Mouse (Mus musculus): ENCODE measurements around the gene Plcl1. TPM values are rescaled to one million over a fixed set of nuclear protein-coding genes. Genes with fewer than 3 reads are reported as not detected.

Plcl1 gene
- 0.25 and 0.37 TPM in 2 replicates for polyA plus RNA-seq (2016; fragmentation: Nextera tagmentation; extraction: Ambion mirVana)

GRCm38 (mm10) chr1:55405272-55406022, at the start of gene Plcl1:
Gene Plcl1 (plus strand): TSS chr1:55405921.
- Histone ChIP-seq H3K9ac (peak within 1 kb of the TSS; percentile 22; the same call in 1 of the 2 replicates), H3K27ac (no peak within 1 kb of the TSS), H3K27me3 (replicated peaks) (peaks cover 55% of the 10 kb centered on the region), H3K4me3 (peak within 1 kb of the TSS; percentile 58), H3K4me1 (peaks cover 8% of the 10 kb centered on the region; the same call in 1 of the 2 replicates), H3K4me2 (peak within 1 kb of the TSS; percentile 80), H3K9me3 (replicated peaks) (no peaks in the 10 kb centered on the region), H3K36me3 (no peaks in the 10 kb centered on the region)
- WGBS (ENCODE audit: insufficient replicate concordance) = 2% methylated on average over 51 of the region's 51 CpGs
- peak; percentile 92 for ATAC-seq

- no peak overlapping the region for H3K9ac ChIP-seq
- H3K4me1 ChIP-seq = peaks cover 12% of the 10 kb centered on the region
- ATAC-seq = 0 out of 2 replicates have a peak, but pooled peaks have one; percentile 5
- no peak overlapping the region for H3K27ac ChIP-seq
- peaks cover 30% of the 10 kb centered on the region for H3K27me3 ChIP-seq (replicated peaks)
- WGBS (ENCODE audit: insufficient replicate concordance) = 41% methylated on average over 43 of the region's 49 CpGs
- peaks cover 6% of the 10 kb centered on the region for H3K9me3 ChIP-seq (replicated peaks)
- H3K4me3 ChIP-seq = peak overlapping the region; percentile 52
- no peaks in the 10 kb centered on the region for H3K36me3 ChIP-seq
- H3K4me2 ChIP-seq = peak overlapping the region; percentile 71
These were observed 43.1 kb upstream of the Plcl1 start for GRCm38 (mm10) chr1:55362634-55363033.

GRCm38 (mm10) chr1:55363044-55363565, 42.6 kb upstream of the Plcl1 start, which contains the start of gene Boll:
Gene Boll (minus strand): TSS chr1:55363469.
- Histone ChIP-seq H3K9ac (no peak within 1 kb of the TSS), H3K4me2 (peak within 1 kb of the TSS; percentile 71), H3K27ac (no peak within 1 kb of the TSS), H3K4me3 (peak within 1 kb of the TSS; percentile 52), H3K9me3 (replicated peaks) (peaks cover 6% of the 10 kb centered on the region), H3K27me3 (replicated peaks) (peaks cover 30% of the 10 kb centered on the region), H3K4me1 (peaks cover 12% of the 10 kb centered on the region), H3K36me3 (no peaks in the 10 kb centered on the region)
- ATAC-seq = peak; percentile 74
- 13% methylated on average over 68 of the region's 68 CpGs for WGBS (ENCODE audit: insufficient replicate concordance)

- no peak overlapping the region for H3K27ac ChIP-seq
- 3% methylated on average over 26 of the region's 27 CpGs for WGBS (ENCODE audit: insufficient replicate concordance)
- peak overlapping the region; percentile 52 for H3K4me3 ChIP-seq
- H3K36me3 ChIP-seq = no peaks in the 10 kb centered on the region
- peak overlapping the region; percentile 71 for H3K4me2 ChIP-seq
- peaks cover 12% of the 10 kb centered on the region for H3K4me1 ChIP-seq
- H3K9ac ChIP-seq = no peak overlapping the region
- peak; percentile 76 for ATAC-seq
- peaks cover 6% of the 10 kb centered on the region for H3K9me3 ChIP-seq (replicated peaks)
- H3K27me3 ChIP-seq (replicated peaks) = peaks cover 30% of the 10 kb centered on the region
These were observed 42.1 kb upstream of the Plcl1 start for GRCm38 (mm10) chr1:55363586-55363985.

- no peak overlapping the region for H3K9ac ChIP-seq
- no peaks in the 10 kb centered on the region for H3K4me1 ChIP-seq
- no peaks in the 10 kb centered on the region for H3K9me3 ChIP-seq (replicated peaks)
- no peak overlapping the region for H3K4me3 ChIP-seq
- no peaks in the 10 kb centered on the region for H3K36me3 ChIP-seq
- no peaks in the 10 kb centered on the region for H3K27me3 ChIP-seq (replicated peaks)
- H3K27ac ChIP-seq = no peak overlapping the region
- ATAC-seq = no peak
- H3K4me2 ChIP-seq = no peak overlapping the region
- 70% methylated on average over 3 of the region's 3 CpGs for WGBS (ENCODE audit: insufficient replicate concordance)
These were observed 33.1 kb upstream of the Plcl1 start for GRCm38 (mm10) chr1:55372626-55373025.

GRCm38 (mm10) chr1:55380527-55380926, 25.2 kb upstream of the Plcl1 start:
- no peak for ATAC-seq
- no peak overlapping the region for H3K4me2 ChIP-seq
- H3K4me1 ChIP-seq = no peaks in the 10 kb centered on the region

GRCm38 (mm10) chr1:55383114-55383773, 22.5 kb upstream of the Plcl1 start:
- Histone ChIP-seq H3K4me3 (no peak overlapping the region), H3K9me3 (replicated peaks) (no peaks in the 10 kb centered on the region), H3K4me2 (no peak overlapping the region), H3K9ac (no peak overlapping the region), H3K27ac (no peak overlapping the region), H3K36me3 (no peaks in the 10 kb centered on the region), H3K27me3 (replicated peaks) (no peaks in the 10 kb centered on the region), H3K4me1 (no peaks in the 10 kb centered on the region)
- ATAC-seq = no peak
- WGBS (ENCODE audit: insufficient replicate concordance) = 22% methylated on average over 9 of the region's 9 CpGs

More at GRCm38 (mm10) chr1:55380527-55380926, 25.2 kb upstream of the Plcl1 start:
- H3K27me3 ChIP-seq (replicated peaks) = no peaks in the 10 kb centered on the region
- H3K9ac ChIP-seq = no peak overlapping the region
- H3K4me3 ChIP-seq = no peak overlapping the region
- H3K27ac ChIP-seq = no peak overlapping the region
- H3K9me3 ChIP-seq (replicated peaks) = no peaks in the 10 kb centered on the region
- 61% methylated on average over 2 of the region's 2 CpGs for WGBS (ENCODE audit: insufficient replicate concordance)
- H3K36me3 ChIP-seq = no peaks in the 10 kb centered on the region

GRCm38 (mm10) chr1:55399891-55400290, 5.8 kb upstream of the Plcl1 start:
- WGBS (ENCODE audit: insufficient replicate concordance) = 50% methylated on average over 5 of the region's 5 CpGs
- peaks cover 15% of the 10 kb centered on the region for H3K27me3 ChIP-seq (replicated peaks)
- H3K4me3 ChIP-seq = no peak overlapping the region
- no peak overlapping the region for H3K4me2 ChIP-seq
- H3K9me3 ChIP-seq (replicated peaks) = no peaks in the 10 kb centered on the region
- ATAC-seq = no peak
- H3K36me3 ChIP-seq = no peaks in the 10 kb centered on the region
- H3K27ac ChIP-seq = no peak overlapping the region
- no peaks in the 10 kb centered on the region for H3K4me1 ChIP-seq
- no peak overlapping the region for H3K9ac ChIP-seq

- Histone ChIP-seq H3K9me3 (replicated peaks) (no peaks in the 10 kb centered on the region), H3K4me3 (no peak overlapping the region), H3K36me3 (no peaks in the 10 kb centered on the region), H3K27ac (no peak overlapping the region), H3K9ac (no peak overlapping the region), H3K4me2 (no peak overlapping the region), H3K27me3 (replicated peaks) (peaks cover 55% of the 10 kb centered on the region), H3K4me1 (peaks cover 8% of the 10 kb centered on the region; the same call in 1 of the 2 replicates)
- WGBS (ENCODE audit: insufficient replicate concordance) = 5% methylated on average over 3 of the region's 3 CpGs
- ATAC-seq = no peak
These were observed 1.3 kb upstream of the Plcl1 start for GRCm38 (mm10) chr1:55404439-55404838.

GRCm38 (mm10) chr1:55406023-55406413, 297 bp downstream of the Plcl1 start:
- ATAC-seq = peak; percentile 64
- Histone ChIP-seq H3K9ac (peak overlapping the region; percentile 22; the same call in 1 of the 2 replicates), H3K4me1 (peaks cover 8% of the 10 kb centered on the region; the same call in 1 of the 2 replicates), H3K36me3 (no peaks in the 10 kb centered on the region), H3K27me3 (replicated peaks) (peaks cover 55% of the 10 kb centered on the region), H3K9me3 (replicated peaks) (no peaks in the 10 kb centered on the region), H3K4me2 (peak overlapping the region; percentile 80), H3K27ac (no peak overlapping the region), H3K4me3 (peak overlapping the region; percentile 58)
- 1% methylated on average over 42 of the region's 42 CpGs for WGBS (ENCODE audit: insufficient replicate concordance)

GRCm38 (mm10) chr1:55406531-55407375, 1.0 kb downstream of the Plcl1 start:
- H3K9me3 ChIP-seq (replicated peaks) = no peaks in the 10 kb centered on the region
- H3K4me2 ChIP-seq = peak overlapping the region; percentile 80
- peaks cover 55% of the 10 kb centered on the region for H3K27me3 ChIP-seq (replicated peaks)
- peaks cover 8% of the 10 kb centered on the region; the same call in 1 of the 2 replicates for H3K4me1 ChIP-seq
- 5% methylated on average over 28 of the region's 35 CpGs for WGBS (ENCODE audit: insufficient replicate concordance)
- peak overlapping the region; percentile 58 for H3K4me3 ChIP-seq
- no peak overlapping the region for H3K27ac ChIP-seq
- peak overlapping the region; percentile 22; the same call in 1 of the 2 replicates for H3K9ac ChIP-seq
- no peaks in the 10 kb centered on the region for H3K36me3 ChIP-seq
- no peak for ATAC-seq

All from liver, embryonic 12.5 days (tissue).